Mouse (Mus musculus) liver, embryonic 12.5 days (tissue): ENCODE measurements at regions not wholly inside any gene's neighbourhood (a gene's known extent, or its start where the extent isn't known, plus 50 kb on each side); places are given as distances from the start of the nearest gene placed in this dataset.

ENCODE experiments used
- ATAC-seq: fragments of 200-750 bp; cut with Nextera tagmentation; 2 replicates; pipeline ENCODE4 v1.8.0; 2017; ENCODE audit warnings: moderate number of reproducible peaks, mild to moderate bottlenecking, moderate library complexity
- H3K27ac ChIP-seq: fragments of 300-500 bp; sonication (generic); 2 replicates; pipeline ENCODE4 v1.5.1; 2016; ENCODE audit warnings: mild to moderate bottlenecking
- H3K27me3 ChIP-seq: fragments of 300-500 bp; sonication (generic); replicated peaks from 2 replicates; pipeline ENCODE4 v1.6.1; 2016; ENCODE audit warnings: mild to moderate bottlenecking, moderate library complexity
- H3K36me3 ChIP-seq: fragments of 300-500 bp; sonication (generic); 2 replicates; pipeline ENCODE4 v1.6.1; 2016; ENCODE audit warnings: mild to moderate bottlenecking, moderate library complexity
- H3K4me1 ChIP-seq: fragments of 300-500 bp; sonication (generic); 2 replicates; pipeline ENCODE4 v1.6.1; 2016
- H3K4me2 ChIP-seq: fragments of 300-500 bp; sonication (generic); 2 replicates; pipeline ENCODE4 v1.6.1; 2016; ENCODE audit warnings: mild to moderate bottlenecking, moderate library complexity
- H3K4me3 ChIP-seq: fragments of 300-500 bp; sonication (generic); 2 replicates; pipeline ENCODE4 v1.5.1; 2016; ENCODE audit warnings: mild to moderate bottlenecking, moderate library complexity
- H3K9ac ChIP-seq: fragments of 300-500 bp; sonication (generic); 2 replicates; pipeline ENCODE4 v1.6.1; 2016; ENCODE audit warnings: mild to moderate bottlenecking, moderate library complexity
- H3K9me3 ChIP-seq: fragments of 300-500 bp; sonication (generic); replicated peaks from 2 replicates; pipeline ENCODE4 v1.6.1; 2016; ENCODE audit warnings: mild to moderate bottlenecking, moderate library complexity
- WGBS: fragments of 180-500 bp; shearing (Covaris S2); methylation state at CpG from one replicate; pipeline ENCODE4 v1.1.7; 2016; ENCODE audit not compliant: insufficient replicate concordance; 5-methylcytosine and 5-hydroxymethylcytosine counted together

GRCm38 (mm10) chr1:143946933-143947332 is 57.0 kb downstream of the Rgs2 start:
- no peak overlapping the region for H3K4me3 ChIP-seq
- no peak for ATAC-seq
- H3K27me3 ChIP-seq = no peaks in the 10 kb centered on the region
- no peaks in the 10 kb centered on the region for H3K9me3 ChIP-seq
- no peaks in the 10 kb centered on the region for H3K4me1 ChIP-seq
- no peak overlapping the region for H3K4me2 ChIP-seq
- H3K36me3 ChIP-seq = no peaks in the 10 kb centered on the region
- H3K27ac ChIP-seq = no peak overlapping the region
- H3K9ac ChIP-seq = no peak overlapping the region

DNA sequence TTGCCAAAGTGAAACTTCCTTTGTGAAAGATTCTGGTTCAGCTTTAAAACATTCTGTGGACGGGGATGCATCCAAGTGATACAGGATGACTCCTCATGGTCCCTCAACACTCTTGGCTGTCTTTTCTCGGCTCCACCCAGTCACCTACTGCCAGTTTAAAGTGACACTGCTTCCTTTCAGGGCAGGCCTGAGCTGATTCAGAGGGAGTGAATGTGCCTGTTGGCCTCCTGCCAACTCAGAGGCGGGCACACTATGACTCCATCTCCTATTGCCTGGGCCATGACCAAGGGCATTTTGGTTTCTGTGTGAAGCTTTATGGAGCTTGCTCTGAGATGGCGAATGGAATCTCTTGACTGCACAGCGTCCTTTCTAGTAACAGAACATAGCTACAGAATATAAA is 62.5 kb downstream of the Rgs2 start:
- no peaks in the 10 kb centered on the region for H3K36me3 ChIP-seq
- no peaks in the 10 kb centered on the region for H3K4me1 ChIP-seq
- no peak overlapping the region for H3K27ac ChIP-seq
- H3K4me2 ChIP-seq = no peak overlapping the region
- 58% methylated on average over 5 of the region's 5 CpGs for WGBS
- no peaks in the 10 kb centered on the region for H3K9me3 ChIP-seq
- no peak for ATAC-seq
- H3K4me3 ChIP-seq = no peak overlapping the region
- no peak overlapping the region for H3K9ac ChIP-seq
- H3K27me3 ChIP-seq = no peaks in the 10 kb centered on the region

GRCm38 (mm10) chr1:143939511-143939910 is 64.5 kb downstream of the Rgs2 start:
- Histone ChIP-seq H3K9me3 (no peaks in the 10 kb centered on the region), H3K4me3 (no peak overlapping the region), H3K9ac (no peak overlapping the region), H3K4me1 (no peaks in the 10 kb centered on the region), H3K27me3 (no peaks in the 10 kb centered on the region), H3K27ac (no peak overlapping the region), H3K36me3 (no peaks in the 10 kb centered on the region), H3K4me2 (no peak overlapping the region)
- no peak for ATAC-seq
- 36% methylated on average over 2 of the region's 2 CpGs for WGBS

- Histone ChIP-seq H3K4me2 (no peak overlapping the region), H3K9me3 (no peaks in the 10 kb centered on the region), H3K36me3 (no peaks in the 10 kb centered on the region), H3K27ac (no peak overlapping the region), H3K4me1 (no peaks in the 10 kb centered on the region), H3K9ac (no peak overlapping the region), H3K4me3 (no peak overlapping the region), H3K27me3 (no peaks in the 10 kb centered on the region)
- WGBS = 71% methylated on average over 3 of the region's 3 CpGs
- ATAC-seq = no peak
Observed at GRCm38 (mm10) chr1:143938569-143938968, 65.4 kb downstream of the Rgs2 start.

- no peak for ATAC-seq
- no peak overlapping the region for H3K27ac ChIP-seq
- WGBS = 55% methylated on average over 3 of the region's 3 CpGs
Observed at GRCm38 (mm10) chr1:143930798-143931197, 73.2 kb downstream of the Rgs2 start.

DNA sequence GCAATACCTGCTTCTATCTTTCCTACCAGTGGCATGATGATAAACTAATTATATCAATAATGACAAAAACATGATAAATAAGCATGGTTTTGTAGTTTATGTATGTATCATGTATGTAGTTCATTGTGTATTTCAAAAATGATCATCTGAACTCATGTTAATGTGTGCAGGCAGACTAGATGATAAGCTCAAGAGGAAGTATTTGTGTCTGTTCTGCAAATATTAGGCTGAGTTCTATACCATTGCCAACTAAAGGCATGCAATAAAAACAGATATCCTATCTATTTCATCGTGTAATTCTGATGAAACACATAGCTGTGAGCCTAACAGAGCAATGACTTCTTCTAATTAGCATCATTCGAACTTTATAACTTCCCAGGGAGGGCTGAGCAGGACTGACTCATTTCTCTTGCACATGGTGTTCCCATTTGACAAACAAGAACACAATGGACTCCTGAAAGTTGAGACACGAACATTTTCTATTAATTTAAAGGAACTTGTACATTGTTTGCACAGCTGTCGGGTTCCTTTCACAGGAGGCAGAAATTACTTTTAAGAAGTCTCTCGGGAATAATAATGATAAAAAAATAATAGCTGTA is 74.3 kb downstream of the Rgs2 start:
- H3K36me3 ChIP-seq = no peaks in the 10 kb centered on the region
- ATAC-seq = no peak
- no peak overlapping the region for H3K4me3 ChIP-seq
- H3K9ac ChIP-seq = no peak overlapping the region
- no peak overlapping the region for H3K4me2 ChIP-seq
- H3K27me3 ChIP-seq = no peaks in the 10 kb centered on the region
- H3K27ac ChIP-seq = no peak overlapping the region
- no peaks in the 10 kb centered on the region for H3K4me1 ChIP-seq
- 49% methylated on average over 5 of the region's 5 CpGs for WGBS
- no peaks in the 10 kb centered on the region for H3K9me3 ChIP-seq

More at GRCm38 (mm10) chr1:143930798-143931197, 73.2 kb downstream of the Rgs2 start:
- H3K4me1 ChIP-seq = no peaks in the 10 kb centered on the region
- H3K9ac ChIP-seq = no peak overlapping the region
- H3K4me3 ChIP-seq = no peak overlapping the region
- H3K9me3 ChIP-seq = no peaks in the 10 kb centered on the region
- no peaks in the 10 kb centered on the region for H3K27me3 ChIP-seq
- H3K36me3 ChIP-seq = no peaks in the 10 kb centered on the region
- H3K4me2 ChIP-seq = no peak overlapping the region

GRCm38 (mm10) chr1:143922499-143922898 is 81.5 kb downstream of the Rgs2 start:
- Histone ChIP-seq H3K4me2 (no peak overlapping the region), H3K27ac (no peak overlapping the region), H3K36me3 (no peaks in the 10 kb centered on the region), H3K9ac (no peak overlapping the region), H3K4me1 (peaks cover 2% of the 10 kb centered on the region), H3K9me3 (no peaks in the 10 kb centered on the region), H3K4me3 (no peak overlapping the region), H3K27me3 (no peaks in the 10 kb centered on the region)
- WGBS = 44% methylated on average over 1 of the region's 1 CpGs
- no peak for ATAC-seq

DNA sequence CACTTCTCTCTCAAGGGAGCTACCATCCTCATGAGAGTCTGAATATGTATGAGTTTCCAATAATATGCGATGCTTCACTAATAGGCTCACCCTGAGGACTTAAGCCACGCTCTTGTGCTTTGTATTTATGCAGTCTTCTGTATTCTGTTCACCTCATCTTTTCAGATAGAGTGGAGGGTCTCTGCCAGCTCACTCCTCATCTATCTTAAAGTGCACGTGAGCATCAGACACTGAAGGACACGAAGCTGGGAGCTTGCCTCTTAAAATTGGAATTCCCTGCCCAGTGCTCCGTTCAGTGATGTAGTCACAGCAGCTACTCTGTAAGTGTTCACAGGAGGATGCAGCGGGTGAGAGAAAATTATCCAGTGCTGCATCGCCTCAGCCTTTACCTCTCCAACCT is 83.7 kb downstream of the Rgs2 start:
- ATAC-seq = no peak
- WGBS = 72% methylated on average over 7 of the region's 7 CpGs

DNA sequence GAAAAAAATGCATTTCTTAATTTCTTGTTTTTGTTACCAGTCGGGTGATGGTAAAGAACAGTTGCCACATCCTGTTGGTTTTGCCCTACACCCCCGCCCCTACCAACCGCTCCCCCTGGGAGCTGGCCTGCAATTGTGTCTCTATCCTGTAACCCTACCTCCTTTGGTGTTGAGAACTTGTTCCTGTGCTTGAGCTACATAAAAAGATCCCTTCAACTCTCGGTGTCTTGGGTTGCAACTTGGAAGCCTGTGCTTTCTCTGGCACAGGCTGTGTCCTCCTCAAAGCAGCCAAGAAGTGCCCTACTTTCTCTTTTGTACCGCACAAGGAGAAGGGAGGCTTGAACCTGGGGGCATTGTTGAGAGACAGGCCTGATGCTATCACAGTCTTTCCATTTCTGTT is 85.0 kb downstream of the Rgs2 start:
- Histone ChIP-seq H3K36me3 (no peaks in the 10 kb centered on the region), H3K4me2 (no peak overlapping the region), H3K9me3 (no peaks in the 10 kb centered on the region), H3K27ac (no peak overlapping the region), H3K4me3 (no peak overlapping the region), H3K27me3 (no peaks in the 10 kb centered on the region), H3K4me1 (peaks cover 5% of the 10 kb centered on the region), H3K9ac (no peak overlapping the region)
- no peak for ATAC-seq
- WGBS = 44% methylated on average over 5 of the region's 5 CpGs

More for the DNA sequence above, 83.7 kb downstream of the Rgs2 start:
- no peak overlapping the region for H3K27ac ChIP-seq
- H3K27me3 ChIP-seq = no peaks in the 10 kb centered on the region
- H3K4me1 ChIP-seq = peaks cover 5% of the 10 kb centered on the region
- H3K4me3 ChIP-seq = no peak overlapping the region
- H3K4me2 ChIP-seq = no peak overlapping the region
- H3K9ac ChIP-seq = no peak overlapping the region
- H3K9me3 ChIP-seq = no peaks in the 10 kb centered on the region
- H3K36me3 ChIP-seq = no peaks in the 10 kb centered on the region

DNA sequence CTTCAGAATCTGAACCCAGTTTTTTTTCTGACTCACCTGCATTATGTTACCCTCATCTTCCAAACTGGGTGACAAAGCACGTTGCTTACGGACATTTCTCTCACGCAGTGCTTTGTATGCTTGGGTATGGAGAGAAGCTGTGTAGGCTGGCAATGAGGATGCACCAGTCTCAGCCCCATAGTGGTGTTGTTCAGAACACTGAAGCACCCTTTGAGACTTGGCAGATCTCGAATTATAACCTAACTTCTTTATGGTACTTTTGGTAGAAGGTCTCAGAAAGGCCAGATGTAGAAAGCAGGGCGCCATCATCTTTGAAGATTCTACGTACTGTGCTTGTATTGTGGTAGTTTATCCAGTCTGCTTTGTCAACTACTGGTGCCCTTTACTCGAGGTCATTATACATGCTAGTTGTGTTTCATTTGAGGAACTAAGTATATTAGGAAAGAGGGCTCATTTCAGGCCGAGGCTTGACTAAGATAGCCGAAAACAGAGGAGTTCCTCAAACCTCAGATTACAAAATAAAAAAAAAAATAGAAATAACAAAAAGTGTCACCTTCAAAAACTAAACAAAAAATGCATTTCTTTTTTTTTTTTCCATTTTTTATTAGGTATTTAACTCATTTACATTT is 85.7 kb downstream of the Rgs2 start:
- 61% methylated on average over 9 of the region's 9 CpGs for WGBS
- Histone ChIP-seq H3K4me2 (no peak overlapping the region), H3K27ac (no peak overlapping the region)

GRCm38 (mm10) chr1:143917623-143918022 is 86.3 kb downstream of the Rgs2 start:
- no peak overlapping the region for H3K9ac ChIP-seq

More for the DNA sequence above, 85.7 kb downstream of the Rgs2 start:
- Histone ChIP-seq H3K4me3 (no peak overlapping the region), H3K9me3 (no peaks in the 10 kb centered on the region), H3K27me3 (no peaks in the 10 kb centered on the region), H3K36me3 (no peaks in the 10 kb centered on the region), H3K4me1 (peaks cover 5% of the 10 kb centered on the region), H3K9ac (no peak overlapping the region)
- ATAC-seq = no peak

GRCm38 (mm10) chr1:143916587-143916986 is 87.4 kb downstream of the Rgs2 start:
- H3K9ac ChIP-seq = no peak overlapping the region
- H3K4me2 ChIP-seq = no peak overlapping the region
- ATAC-seq = 0 out of 2 replicates have a peak, but pooled peaks have one; percentile 24
- peaks cover 5% of the 10 kb centered on the region for H3K4me1 ChIP-seq
- H3K27me3 ChIP-seq = no peaks in the 10 kb centered on the region
- H3K36me3 ChIP-seq = no peaks in the 10 kb centered on the region
- 27% methylated on average over 9 of the region's 9 CpGs for WGBS
- H3K4me3 ChIP-seq = no peak overlapping the region
- no peaks in the 10 kb centered on the region for H3K9me3 ChIP-seq
- peak overlapping the region; percentile 54 for H3K27ac ChIP-seq

More at GRCm38 (mm10) chr1:143917623-143918022, 86.3 kb downstream of the Rgs2 start:
- WGBS = 28% methylated on average over 5 of the region's 5 CpGs
- peaks cover 5% of the 10 kb centered on the region for H3K4me1 ChIP-seq
- no peaks in the 10 kb centered on the region for H3K9me3 ChIP-seq
- no peak overlapping the region for H3K4me2 ChIP-seq
- ATAC-seq = no peak
- peak overlapping the region; percentile 54; the same call in 1 of the 2 replicates for H3K27ac ChIP-seq
- no peak overlapping the region for H3K4me3 ChIP-seq
- H3K36me3 ChIP-seq = no peaks in the 10 kb centered on the region
- H3K27me3 ChIP-seq = no peaks in the 10 kb centered on the region

- ATAC-seq = no peak
- no peak overlapping the region for H3K9ac ChIP-seq
- H3K27me3 ChIP-seq = no peaks in the 10 kb centered on the region
- H3K27ac ChIP-seq = no peak overlapping the region
- H3K9me3 ChIP-seq = no peaks in the 10 kb centered on the region
- H3K4me2 ChIP-seq = no peak overlapping the region
- 59% methylated on average over 3 of the region's 3 CpGs for WGBS
- H3K36me3 ChIP-seq = no peaks in the 10 kb centered on the region
- peaks cover 4% of the 10 kb centered on the region for H3K4me1 ChIP-seq
- H3K4me3 ChIP-seq = no peak overlapping the region
Observed at GRCm38 (mm10) chr1:143912586-143912985, 91.4 kb downstream of the Rgs2 start.
